Mouse (Mus musculus): ENCODE measurements around the gene Vamp5. TPM values are rescaled to one million over a fixed set of nuclear protein-coding genes. Genes with fewer than 3 reads are reported as not detected.

Gene Vamp5
- total and polyA plus RNA-seq, 3 experiments, result 465 to 593 TPM; not detected in 1

DNA sequence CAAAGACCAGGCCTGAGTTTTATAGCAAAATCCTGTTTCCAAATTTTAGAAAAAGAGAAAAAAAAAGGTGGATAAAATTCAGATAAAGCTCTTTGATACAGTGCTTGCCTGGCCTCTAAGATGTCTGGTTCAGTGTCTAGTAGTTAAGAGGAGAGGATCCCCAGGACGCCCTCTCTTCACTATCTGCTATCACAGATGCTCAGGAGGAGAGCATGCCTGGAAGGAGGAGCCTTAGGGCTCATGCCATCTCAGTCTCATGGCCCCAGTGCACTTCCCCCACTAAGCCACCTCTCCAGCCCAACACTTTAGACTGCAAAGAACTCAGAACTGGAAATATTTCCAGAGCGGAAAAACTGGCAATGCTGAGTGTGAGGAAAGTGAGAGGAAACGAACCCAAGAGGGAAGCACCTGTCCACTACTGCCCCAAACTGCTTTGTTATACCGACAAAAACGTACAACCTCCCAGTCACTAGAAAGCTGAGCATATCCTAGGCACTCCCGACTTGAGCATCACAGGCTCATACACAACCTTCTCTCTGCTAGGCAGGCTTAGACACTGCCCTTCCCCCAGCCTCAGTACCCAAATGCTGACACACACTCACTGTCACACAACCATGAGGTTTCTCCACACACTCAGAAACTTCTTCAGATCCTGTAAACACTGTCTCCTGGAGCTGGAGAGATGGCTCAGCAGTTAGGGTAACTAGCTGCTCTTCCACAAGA, 56.3 kb downstream of the Vamp5 start:
- H3K9me3 ChIP-seq (replicated peaks; ENCODE audit: insufficient read depth, low read length), result no peaks in the 10 kb centered on the region
- peaks cover 0 to 45% of the 10 kb centered on the region in 2 experiments; a peak in 2 of 4 replicates for H3K36me3 ChIP-seq (ENCODE audit: control insufficient read depth in 1 of 2, insufficient read depth in 2 of 2, low read length in 2 of 2)
- TF ChIP-seq TAL1 (IDR thresholded peaks at IDR 0.05; ENCODE audit: low read length) (peak; percentile 28; the same call in 1 of the 2 replicates), CHD2 (IDR thresholded peaks at IDR 0.05; ENCODE audit: low read length) (no peak), MXI1 (IDR thresholded peaks at IDR 0.05; ENCODE audit: low read depth, low read length) (no peak), E2F4 (IDR thresholded peaks at IDR 0.05; ENCODE audit: borderline replicate concordance, low read depth, low read length) (no peak)
- H3K4me1 ChIP-seq (ENCODE audit: control insufficient read depth in 1 of 2, insufficient read depth in 2 of 2, low read length in 2 of 2), result no peaks in the 10 kb centered on the region
- H3K27me3 ChIP-seq (ENCODE audit: control insufficient read depth in 1 of 2, insufficient read depth in 2 of 2, low read length in 2 of 2), result no peaks in the 10 kb centered on the region
- no peak overlapping the region for H3K27ac ChIP-seq (ENCODE audit: control insufficient read depth, low read depth, low read length)
- peak; percentile 37 for DNase-seq (ENCODE audit: low read depth, low spot score)
- H3K79me2 ChIP-seq (ENCODE audit: control insufficient read depth, insufficient read depth, low read length, poor library complexity), result no peaks in the 10 kb centered on the region
- H3K4me3 ChIP-seq (ENCODE audit: control insufficient read depth in 1 of 2, insufficient read depth in 1 of 2, low read depth in 2 of 2, low read length in 2 of 2), result no peak overlapping the region
- no peak overlapping the region for H3K9ac ChIP-seq (ENCODE audit: control insufficient read depth, low read depth, low read length, poor library complexity, severe bottlenecking)

DNA sequence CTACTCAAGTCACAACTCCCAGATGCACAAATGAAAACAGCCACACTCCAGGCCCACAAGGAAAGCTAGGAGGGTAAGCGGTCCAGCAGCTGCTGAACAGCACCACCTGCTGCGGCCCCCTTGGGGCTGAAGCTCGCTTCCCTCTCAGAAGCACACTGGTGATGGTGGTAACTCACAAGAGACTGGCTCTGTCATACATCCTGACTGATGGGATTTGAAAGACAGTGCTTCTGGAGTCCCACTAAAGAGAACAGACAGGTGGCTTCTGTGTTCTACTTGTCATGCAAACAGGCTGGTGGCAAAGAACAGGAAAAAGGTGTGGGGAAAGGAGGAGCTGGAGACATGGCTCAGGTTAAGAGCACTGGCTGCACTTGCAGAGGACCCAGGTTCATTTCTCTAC, 57.3 kb downstream of the Vamp5 start:
- Histone ChIP-seq H3K9ac (ENCODE audit: control insufficient read depth, low read depth, low read length, poor library complexity, severe bottlenecking) (no peak overlapping the region), H3K27ac (ENCODE audit: control insufficient read depth, low read depth, low read length) (no peak overlapping the region), H3K27me3 (ENCODE audit: control insufficient read depth in 1 of 2, insufficient read depth in 2 of 2, low read length in 2 of 2) (no peaks in the 10 kb centered on the region)

DNA sequence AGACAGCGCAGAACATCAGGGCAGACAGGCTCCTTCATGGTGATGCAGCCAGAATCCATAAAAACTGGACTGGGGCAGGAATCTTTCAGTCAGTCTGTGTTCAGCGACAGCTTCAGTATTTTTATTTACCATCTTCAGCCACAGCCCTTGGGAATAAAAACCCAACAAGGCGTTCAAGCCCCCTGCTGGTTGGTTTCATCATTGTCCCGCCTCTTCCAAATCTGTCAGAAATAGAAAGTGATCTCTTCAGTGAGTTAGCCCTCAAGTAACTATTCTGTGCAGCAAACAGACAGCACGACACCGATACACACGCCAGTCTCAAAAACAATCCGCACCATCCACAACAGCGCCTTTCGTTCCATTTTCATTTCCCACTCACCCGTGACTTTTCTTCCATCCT, 61.2 kb downstream of the Vamp5 start:
- Histone ChIP-seq H3K4me3 (ENCODE audit: control insufficient read depth in 1 of 2, insufficient read depth in 1 of 2, low read depth in 2 of 2, low read length in 2 of 2) (no peak overlapping the region), H3K9me3 (replicated peaks; ENCODE audit: insufficient read depth, low read length) (no peaks in the 10 kb centered on the region), H3K9ac (ENCODE audit: control insufficient read depth, low read depth, low read length, poor library complexity, severe bottlenecking) (no peak overlapping the region), H3K27ac (ENCODE audit: control insufficient read depth, low read depth, low read length) (no peak overlapping the region), H3K79me2 (ENCODE audit: control insufficient read depth, insufficient read depth, low read length, poor library complexity) (no peaks in the 10 kb centered on the region), H3K27me3 (ENCODE audit: control insufficient read depth in 1 of 2, insufficient read depth in 2 of 2, low read length in 2 of 2) (no peaks in the 10 kb centered on the region), H3K36me3 (ENCODE audit: control insufficient read depth in 1 of 2, insufficient read depth in 2 of 2, low read length in 2 of 2) (peaks cover 0 to 22% of the 10 kb centered on the region in 2 experiments; a peak in 2 of 4 replicates), H3K4me1 (ENCODE audit: control insufficient read depth in 1 of 2, insufficient read depth in 2 of 2, low read length in 2 of 2) (no peaks in the 10 kb centered on the region)
- peak; percentile 52 for DNase-seq (ENCODE audit: low read depth, low spot score)
- no peak for TF ChIP-seq ETS1 (IDR thresholded peaks at IDR 0.05; ENCODE audit: low read depth, low read length)
- TF ChIP-seq SMC3 (IDR thresholded peaks at IDR 0.05; ENCODE audit: low read depth, low read length), result peak; percentile 38
- TF ChIP-seq UBTF (IDR thresholded peaks at IDR 0.05; ENCODE audit: borderline replicate concordance, insufficient read depth, low read depth, low read length), result no peak
- no peak for TF ChIP-seq SIN3A (IDR thresholded peaks at IDR 0.05; ENCODE audit: low read length)
- TF ChIP-seq MAZ (IDR thresholded peaks at IDR 0.05; ENCODE audit: low read depth, low read length), result no peak
- peak; percentile 33 to 50 (median 48) for TF ChIP-seq CTCF (IDR thresholded peaks at IDR 0.05 in 2 of 3, conservative IDR thresholded peaks at IDR 0.05 in 1 of 3; ENCODE audit: control insufficient read depth in 1 of 3, insufficient read depth in 1 of 3, low read depth in 2 of 3, low read length in 3 of 3, poor library complexity in 1 of 3, severe bottlenecking in 1 of 3)
- TF ChIP-seq NELFE (IDR thresholded peaks at IDR 0.05; ENCODE audit: low read depth, low read length), result no peak
- no peak for TF ChIP-seq CHD2 (IDR thresholded peaks at IDR 0.05; ENCODE audit: low read length)
- TF ChIP-seq EP300 (IDR thresholded peaks at IDR 0.05; ENCODE audit: low read depth in 1 of 2, low read length in 2 of 2), result no peak

More for the DNA sequence above, 57.3 kb downstream of the Vamp5 start:
- TF ChIP-seq MXI1 (IDR thresholded peaks at IDR 0.05; ENCODE audit: low read depth, low read length), result no peak
- no peak for TF ChIP-seq NRF1 (IDR thresholded peaks at IDR 0.05; ENCODE audit: insufficient read depth, low read depth, low read length, poor library complexity, severe bottlenecking)
- no peak for TF ChIP-seq NELFE (IDR thresholded peaks at IDR 0.05; ENCODE audit: low read depth, low read length)
- TF ChIP-seq GABPA (IDR thresholded peaks at IDR 0.05; ENCODE audit: low read depth, low read length), result no peak
- no peak for TF ChIP-seq RCOR1 (IDR thresholded peaks at IDR 0.05; ENCODE audit: low read depth, low read length)
- no peak for TF ChIP-seq MAZ (IDR thresholded peaks at IDR 0.05; ENCODE audit: low read depth, low read length)
- TF ChIP-seq UBTF (IDR thresholded peaks at IDR 0.05; ENCODE audit: borderline replicate concordance, insufficient read depth, low read depth, low read length), result no peak
- TF ChIP-seq MAFK (IDR thresholded peaks at IDR 0.05; ENCODE audit: borderline replicate concordance, low read depth, low read length), result no peak
- no peak for TF ChIP-seq ETS1 (IDR thresholded peaks at IDR 0.05; ENCODE audit: low read depth, low read length)
- no peak for TF ChIP-seq GATA1 (IDR thresholded peaks at IDR 0.05; ENCODE audit: low read depth, low read length)
- TF ChIP-seq MYB (IDR thresholded peaks at IDR 0.05; ENCODE audit: low read depth, low read length), result no peak
- TF ChIP-seq USF1 (IDR thresholded peaks at IDR 0.05; ENCODE audit: low read depth, low read length), result no peak
- TF ChIP-seq POLR2AphosphoS2 (IDR thresholded peaks at IDR 0.05; ENCODE audit: low read length), result no peak
- no peak for DNase-seq (ENCODE audit: low read depth, low spot score)
- Histone ChIP-seq H3K4me3 (ENCODE audit: control insufficient read depth in 1 of 2, insufficient read depth in 1 of 2, low read depth in 2 of 2, low read length in 2 of 2) (no peak overlapping the region), H3K4me1 (ENCODE audit: control insufficient read depth in 1 of 2, insufficient read depth in 2 of 2, low read length in 2 of 2) (no peaks in the 10 kb centered on the region), H3K36me3 (ENCODE audit: control insufficient read depth in 1 of 2, insufficient read depth in 2 of 2, low read length in 2 of 2) (peaks cover 0 to 41% of the 10 kb centered on the region in 2 experiments; a peak in 2 of 4 replicates), H3K9me3 (replicated peaks; ENCODE audit: insufficient read depth, low read length) (no peaks in the 10 kb centered on the region), H3K79me2 (ENCODE audit: control insufficient read depth, insufficient read depth, low read length, poor library complexity) (no peaks in the 10 kb centered on the region)

Measured in MEL (cell line).